Mouse (Mus musculus) retina, embryonic 14.5 days (tissue): Measurements from ENCODE around the gene Rabgap1l.

ENCODE experiments used
- DNase-seq: peaks from one replicate; pipeline ENCODE4 v3.0.0-alpha.2; 2015; ENCODE audit warnings: low spot score

Gene Rabgap1l

DNA sequence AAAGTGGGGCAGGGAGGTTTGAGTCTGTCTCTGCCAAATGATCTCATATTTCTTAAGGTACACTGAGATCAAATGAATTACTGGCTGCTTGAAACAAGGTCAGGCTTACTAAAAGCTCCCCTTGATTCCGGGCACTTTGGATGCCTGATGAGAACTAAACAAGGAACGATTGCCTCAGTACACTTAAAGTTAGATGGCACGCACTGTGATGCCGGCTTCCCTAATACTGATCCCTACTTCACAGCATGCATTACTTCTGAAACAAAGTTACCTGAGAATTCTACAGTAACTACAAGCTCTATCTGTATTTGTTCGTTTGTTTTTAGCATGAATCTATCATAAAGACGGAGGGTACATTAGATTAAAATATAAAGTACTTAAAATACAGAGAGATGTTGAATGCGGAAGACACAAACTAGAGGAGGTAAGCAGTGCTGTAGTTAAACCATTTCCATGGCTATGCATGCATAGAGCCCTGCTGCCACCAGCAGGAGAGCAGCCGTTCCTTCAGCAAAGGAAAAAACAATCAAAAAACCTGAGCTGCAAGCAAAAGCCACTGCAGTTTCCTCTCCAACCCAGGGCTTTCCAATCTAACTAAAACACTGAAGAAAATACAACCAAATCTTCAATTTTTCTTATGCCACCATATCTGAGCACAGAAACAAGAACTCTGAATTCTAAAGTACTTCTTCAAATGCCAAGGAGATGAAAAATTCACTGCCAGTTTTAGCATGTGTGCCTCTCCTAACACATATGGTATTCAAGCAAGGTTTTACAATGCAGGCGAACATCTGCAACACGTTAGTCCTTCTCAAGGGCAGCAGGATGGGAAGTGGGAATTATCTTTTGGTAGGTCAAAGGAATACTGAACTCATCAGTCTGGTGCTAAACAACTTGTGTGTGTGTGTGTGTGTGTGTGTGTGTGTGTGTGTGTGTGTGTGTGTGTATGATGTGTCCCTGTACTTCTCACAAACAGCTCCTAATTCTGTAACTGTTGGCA lies 415.4 kb downstream of the Rabgap1l start:
- peak; percentile 30 for DNase-seq

DNA sequence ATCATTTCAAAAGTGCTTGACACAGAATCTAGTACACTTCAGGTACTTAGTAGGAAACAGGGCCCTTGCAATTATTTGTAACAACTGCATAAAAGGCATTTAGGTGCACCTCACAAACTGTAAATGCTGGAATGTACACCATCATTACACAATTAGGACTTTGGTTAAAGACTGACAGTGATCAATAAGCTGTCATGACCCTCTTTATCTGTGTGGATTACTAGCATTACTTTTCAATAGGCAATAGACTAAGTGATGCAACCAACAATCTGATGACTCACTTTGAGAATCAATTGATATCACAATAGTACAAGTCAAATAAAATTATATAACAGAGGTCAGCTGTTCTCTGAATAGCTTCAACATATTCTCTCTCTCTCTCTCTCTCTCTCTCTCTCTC lies 418.5 kb downstream of the Rabgap1l start:
- no peak for DNase-seq

DNA sequence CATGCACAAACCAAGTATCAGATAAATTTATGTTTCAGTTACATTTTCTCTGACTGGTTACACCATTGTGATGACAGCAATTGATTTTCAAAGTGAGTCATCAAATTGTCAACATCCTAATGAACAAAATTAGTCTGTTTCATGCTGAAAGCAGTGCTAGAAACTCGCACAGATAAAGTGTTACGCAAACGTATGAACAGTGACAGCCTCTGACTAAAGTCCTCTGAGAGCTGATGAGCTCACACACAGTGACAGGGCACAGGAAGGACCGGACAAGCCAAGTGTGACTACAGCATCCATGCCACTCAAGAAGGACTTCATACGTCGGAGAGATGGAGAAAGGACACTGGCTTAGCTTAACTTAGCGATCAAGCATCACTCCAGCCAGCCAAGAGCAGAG lies 419.7 kb downstream of the Rabgap1l start:
- DNase-seq = no peak

DNA sequence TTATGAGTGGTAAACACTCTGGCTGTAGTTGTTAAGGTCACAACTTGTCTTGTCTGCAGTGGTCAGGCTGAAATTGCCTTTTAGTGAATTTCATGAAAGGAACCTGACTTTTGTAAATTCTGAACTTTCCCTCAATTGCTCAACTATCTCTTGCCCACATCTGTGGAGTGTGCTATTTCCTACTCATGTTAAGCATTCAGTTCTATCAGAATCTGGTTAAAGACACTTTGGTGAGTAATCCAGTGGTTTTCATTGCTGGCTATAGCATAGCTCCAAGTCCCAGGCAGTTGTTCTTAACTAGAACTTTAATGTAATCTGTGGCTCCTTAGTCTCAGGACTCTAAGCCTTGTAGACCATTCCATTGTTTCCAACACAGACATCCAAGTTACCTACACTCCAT lies 421.3 kb downstream of the Rabgap1l start:
- no peak for DNase-seq

- no peak for DNase-seq
Measured at GRCm38 (mm10) chr1:160370552-160370951, 422.5 kb downstream of the Rabgap1l start.

GRCm38 (mm10) chr1:160366615-160367014 lies 426.4 kb downstream of the Rabgap1l start:
- no peak for DNase-seq

GRCm38 (mm10) chr1:160357268-160357667 lies 435.7 kb downstream of the Rabgap1l start:
- DNase-seq = no peak

- DNase-seq = no peak
Measured at GRCm38 (mm10) chr1:160353732-160354455, 439.1 kb downstream of the Rabgap1l start.

- no peak for DNase-seq
Measured at GRCm38 (mm10) chr1:160352309-160352708, 440.7 kb downstream of the Rabgap1l start.

DNA sequence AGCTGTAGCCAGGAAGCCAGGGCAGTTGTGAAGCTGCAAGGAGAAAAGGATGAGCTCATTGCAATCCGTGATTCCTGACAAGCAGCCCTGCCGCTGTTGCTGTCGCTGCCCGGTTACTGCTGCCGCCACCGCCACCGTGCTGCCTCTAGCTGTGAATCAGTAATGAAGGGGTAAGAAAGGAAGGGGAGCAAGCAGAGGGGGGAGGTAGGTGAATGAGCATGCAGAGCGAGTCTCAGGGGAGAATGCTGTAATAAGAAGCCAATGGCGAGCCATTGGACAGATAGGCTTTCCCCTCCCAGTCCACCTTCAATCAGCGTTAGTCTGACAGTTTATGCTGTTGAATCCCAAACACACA lies 441.2 kb downstream of the Rabgap1l start:
- peak; percentile 80 for DNase-seq

GRCm38 (mm10) chr1:160351146-160351879 lies 441.7 kb downstream of the Rabgap1l start:
- DNase-seq = peak; percentile 23

- DNase-seq = no peak
Measured at GRCm38 (mm10) chr1:160340653-160341052, 452.4 kb downstream of the Rabgap1l start.

DNA sequence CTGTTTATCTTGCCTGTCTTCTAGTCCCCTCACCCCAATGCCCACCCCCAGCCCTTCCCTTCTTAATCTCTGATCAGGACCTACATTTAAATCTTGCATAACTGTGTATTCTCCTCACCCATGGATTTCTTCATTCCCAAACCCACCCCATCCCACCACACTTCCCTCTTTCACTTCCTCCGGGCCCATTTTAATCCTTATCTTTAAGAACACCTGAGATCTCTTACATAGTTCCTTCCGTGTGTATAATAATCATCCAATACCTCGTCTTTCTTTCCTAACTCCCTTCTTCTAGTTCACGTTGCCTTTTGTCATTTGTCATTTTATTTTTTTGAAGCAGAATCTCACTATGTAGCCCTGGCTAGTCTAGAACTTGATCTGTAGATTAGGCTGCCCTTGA lies 453.6 kb downstream of the Rabgap1l start:
- DNase-seq = no peak

GRCm38 (mm10) chr1:160334791-160335190 lies 458.2 kb downstream of the Rabgap1l start:
- no peak for DNase-seq

GRCm38 (mm10) chr1:160330828-160331227 lies 462.2 kb downstream of the Rabgap1l start:
- DNase-seq = no peak

DNA sequence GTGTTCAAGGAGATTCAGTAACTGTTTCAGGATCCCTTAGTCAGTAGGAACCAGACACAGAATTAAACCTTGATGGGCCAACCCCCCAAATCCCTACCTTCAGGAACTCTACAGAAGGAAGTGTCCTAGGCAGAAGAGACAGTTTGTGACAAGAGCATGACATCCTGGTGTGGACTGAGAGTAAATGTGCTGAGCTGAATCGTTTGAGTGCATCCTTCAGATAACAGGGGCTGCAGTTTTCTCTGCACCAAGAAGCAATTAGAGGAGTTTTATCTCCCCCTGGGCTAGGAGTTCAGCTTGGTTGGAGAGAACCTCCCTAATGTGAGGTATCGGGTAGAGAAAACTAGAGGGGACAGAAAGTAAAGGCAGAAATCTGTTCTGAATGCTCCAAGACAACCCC lies 462.8 kb downstream of the Rabgap1l start:
- no peak for DNase-seq

DNA sequence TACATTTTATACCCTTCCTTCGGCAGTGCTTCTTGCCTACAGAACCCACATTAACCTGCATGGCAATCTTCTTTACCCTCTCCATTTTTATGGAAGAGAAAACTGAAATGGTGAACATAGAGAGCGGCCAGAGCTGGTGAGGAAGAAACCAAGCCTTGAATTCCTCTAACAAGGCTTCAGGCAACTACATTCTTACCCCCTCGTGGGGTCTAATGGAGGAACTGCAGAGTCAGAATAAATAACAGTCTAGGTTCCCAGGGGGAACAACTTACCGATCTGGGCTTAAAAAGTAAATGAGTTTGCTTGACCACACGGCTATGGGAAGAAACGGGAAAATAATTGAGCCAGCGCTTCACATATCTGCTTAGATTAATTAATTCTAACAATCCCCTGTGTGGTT lies 463.2 kb downstream of the Rabgap1l start:
- DNase-seq = no peak

DNA sequence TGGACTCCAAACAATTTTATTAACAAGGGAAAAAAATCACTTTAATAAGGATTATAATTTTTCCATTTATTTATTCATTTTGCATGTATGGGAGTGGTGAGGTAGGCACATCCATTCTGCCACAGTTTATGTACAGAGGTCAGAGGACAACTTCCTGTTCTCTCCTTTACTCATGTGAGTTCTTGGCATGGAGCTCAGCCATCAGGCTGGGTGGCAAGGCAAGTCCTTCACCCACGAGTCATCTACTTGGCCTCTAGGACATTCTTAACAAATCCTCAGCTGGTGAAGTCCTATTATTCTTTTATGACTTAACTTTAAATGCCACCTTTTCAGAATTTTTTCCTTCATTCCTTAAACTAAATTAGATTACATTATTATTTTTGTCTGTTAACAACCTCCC lies 465.5 kb downstream of the Rabgap1l start:
- no peak for DNase-seq

- no peak for DNase-seq
Measured at GRCm38 (mm10) chr1:160325542-160325941, 467.5 kb downstream of the Rabgap1l start.

DNA sequence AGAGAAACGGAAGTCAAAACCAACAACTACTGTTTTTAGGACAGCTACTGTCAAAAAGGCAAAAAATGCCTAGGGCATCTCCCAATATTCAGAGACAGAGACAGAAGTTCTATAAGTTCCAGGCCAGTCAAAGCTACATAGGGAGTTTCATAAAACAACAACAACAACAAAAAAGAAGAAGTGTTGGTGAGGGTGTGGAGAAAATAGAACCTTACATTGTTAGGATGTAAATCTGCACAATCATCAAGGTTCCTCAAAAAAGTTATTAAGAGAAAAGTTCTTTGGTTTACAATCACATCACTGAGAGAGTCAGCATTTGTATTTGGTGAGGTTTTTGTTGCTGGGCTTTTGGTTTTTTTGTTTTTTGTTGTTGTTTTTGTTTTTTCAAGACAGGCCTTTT lies 472.3 kb downstream of the Rabgap1l start:
- DNase-seq = no peak

- no peak for DNase-seq
Measured at GRCm38 (mm10) chr1:160318057-160318725, 474.8 kb downstream of the Rabgap1l start.

DNA sequence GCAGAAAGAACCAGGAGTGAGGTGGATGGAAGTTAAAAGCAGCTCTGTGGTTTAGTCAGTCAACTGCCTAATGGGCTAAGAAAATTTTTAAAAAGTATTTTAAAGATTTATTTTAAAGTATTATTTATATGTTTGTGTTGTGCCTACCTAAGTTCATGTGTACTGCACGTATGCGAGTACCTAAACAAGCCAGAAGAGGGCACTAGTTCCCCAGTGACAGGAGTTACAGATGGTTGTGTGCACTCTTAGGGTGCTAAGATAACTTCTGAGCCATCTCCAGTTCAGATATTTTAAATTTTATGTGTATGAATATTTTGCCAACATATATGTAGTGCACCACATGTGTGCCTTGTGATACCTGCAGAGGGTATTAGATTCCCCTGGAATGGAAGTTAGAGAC lies 476.8 kb downstream of the Rabgap1l start:
- no peak for DNase-seq
